Mouse (Mus musculus) megakaryocyte, embryonic 14.5 days (primary cell): ENCODE measurements around the gene Tenm3.

Experiments
- FLI1 ChIP-seq: IDR thresholded peaks from 2 replicates; pipeline ENCODE4 v1.6.1; 2012; ENCODE audit warnings: low read length, inconsistent platforms, mixed read lengths
- GATA1 ChIP-seq: IDR thresholded peaks from 3 replicates; pipeline ENCODE4 v1.6.1; 2012; ENCODE audit warnings: mixed read lengths, low read length, inconsistent platforms, borderline replicate concordance

GRCm38 (mm10) chr8:48322240-48322639 lies 521.5 kb downstream of the Tenm3 start:
- TF ChIP-seq FLI1 (no peak), GATA1 (no peak)
